Comparison of ENCODE assay signal across 9 mouse cellular contexts in genomic region chr5:121606151-121606550, GRCm38 (mm10). TPM values are rescaled to one million over a fixed set of nuclear protein-coding genes. Genes with fewer than 3 reads are reported as not detected.
DNase-seq lines count a peak whose midpoint lies in the region; ATAC-seq and TF ChIP-seq lines count a peak whose summit lies in the region.
"Had no signal": no experiment of that assay in that cellular context is flagged by ENCODE, and none has a peak within 500 bp of the region (broad histone marks: within the 10 kb centered on the region; RNA-seq: fewer than 3 reads in every experiment).

No protein-coding gene starts in this region.

- H3K36me3 ChIP-seq in ES-E14 (ENCODE audit: control insufficient read depth, insufficient read depth, low read length, poor library complexity, severe bottlenecking), result no peaks in the 10 kb centered on the region
- H3K36me3 ChIP-seq in lung, postnatal 0 days (ENCODE audit: insufficient read depth, low read length), result no peaks in the 10 kb centered on the region
- H3K36me3 ChIP-seq: heart, embryonic 15.5 days had no signal

- in situ Hi-C loops in ES-E14 (cut with MboI; ENCODE audit: low sequenced_read_pairs in 2 of 2, unreplicated experiment in 2 of 2), result no loop called here

- no peak for TF ChIP-seq EP300 in lung, postnatal 0 days (IDR thresholded peaks at IDR 0.05)

- 2% methylated on average over 2 of the region's 2 CpGs for WGBS in cerebellum, adult 2 months
- WGBS in lung, postnatal 0 days, result 0% methylated on average over 2 of the region's 2 CpGs

- H3K4me1 ChIP-seq in ES-E14 (ENCODE audit: control insufficient read depth in 2 of 2, insufficient read depth in 2 of 2, low read length in 2 of 2, poor library complexity in 1 of 2), result peaks cover 3 to 7% of the 10 kb centered on the region in 2 experiments; a peak in 1 of 4 replicates
- H3K4me1 ChIP-seq in cerebellum, adult 2 months (ENCODE audit: control insufficient read depth, insufficient read depth, low read length), result no peaks in the 10 kb centered on the region; the same call in 1 of the 2 replicates
- no peaks in the 10 kb centered on the region; the same call in 1 of the 2 replicates for H3K4me1 ChIP-seq in lung, postnatal 0 days (ENCODE audit: insufficient read depth, low read depth, low read length)

- TF ChIP-seq CTCF in cerebellum, adult 2 months (IDR thresholded peaks at IDR 0.05; ENCODE audit: borderline replicate concordance, insufficient read depth, low read depth, low read length), result peak; percentile 71
- peak; percentile 92 for TF ChIP-seq CTCF in lung, postnatal 0 days (IDR thresholded peaks at IDR 0.05)

- no peaks in the 10 kb centered on the region for H3K9me3 ChIP-seq in ES-E14 (ENCODE audit: control insufficient read depth, insufficient read depth, low read depth, low read length)
- H3K9me3 ChIP-seq in lung, postnatal 0 days (ENCODE audit: low read length), result no peaks in the 10 kb centered on the region
- H3K9me3 ChIP-seq: heart, embryonic 15.5 days had no signal

- peak; percentile 90 to 91 for DNase-seq in B cell, adult 2 months
- peak; percentile 88 for DNase-seq in ES-E14 (ENCODE audit: low read depth, low spot score)
- DNase-seq in cerebellum, adult 2 months, result peak; percentile 44 to 71
- DNase-seq in gastrocnemius, postnatal 10 days, result peak; percentile 89
- DNase-seq in layer of hippocampus, adult 11-12 months (ENCODE audit: low spot score), result peak; percentile 81
- peak; percentile 80 for DNase-seq in lung, postnatal 0 days (ENCODE audit: low spot score)
- peak; percentile 36 to 41 for DNase-seq in right cerebral cortex, postnatal 36 days (ENCODE audit: low spot score in 2 of 2)
- DNase-seq in urinary bladder, postnatal 36 days (ENCODE audit: low spot score in 2 of 2), result peak; percentile 62 to 78

- 0 out of 2 replicates have a peak, but pooled peaks have one; percentile 47 for ATAC-seq in lung, postnatal 0 days

- TF ChIP-seq POLR2A in cerebellum, adult 2 months (IDR thresholded peaks at IDR 0.05; ENCODE audit: borderline replicate concordance, insufficient read depth, low read length), result no peak

- H3K27ac ChIP-seq in ES-E14 (ENCODE audit: insufficient read depth, low read depth, low read length, poor library complexity, severe bottlenecking), result no peak overlapping the region
- no peak overlapping the region for H3K27ac ChIP-seq in cerebellum, adult 2 months (ENCODE audit: insufficient read depth, low read length)
- no peak overlapping the region for H3K27ac ChIP-seq in lung, postnatal 0 days (ENCODE audit: low read length)
- H3K27ac ChIP-seq: heart, embryonic 15.5 days had no signal

- H3K27me3 ChIP-seq in cerebellum, adult 2 months (ENCODE audit: control insufficient read depth, insufficient read depth, low read length), result no peaks in the 10 kb centered on the region
- H3K27me3 ChIP-seq in lung, postnatal 0 days (replicated peaks; ENCODE audit: insufficient read depth, low read length), result no peaks in the 10 kb centered on the region
- H3K27me3 ChIP-seq: heart, embryonic 15.5 days had no signal

- no peak overlapping the region for H3K4me3 ChIP-seq in ES-E14 (ENCODE audit: insufficient read depth in 1 of 2, low read depth in 1 of 2, low read length in 2 of 2, poor library complexity in 1 of 2, severe bottlenecking in 1 of 2)
- H3K4me3 ChIP-seq in cerebellum, adult 2 months (replicated peaks; ENCODE audit: insufficient read depth, low read depth, low read length), result no peak overlapping the region
- H3K4me3 ChIP-seq in lung, postnatal 0 days (ENCODE audit: low read depth, low read length), result no peak overlapping the region
- H3K4me3 ChIP-seq: heart, embryonic 15.5 days had no signal

- H3K9ac ChIP-seq in ES-E14 (ENCODE audit: insufficient read depth, low read depth, low read length, poor library complexity, severe bottlenecking), result no peak overlapping the region
- H3K9ac ChIP-seq in lung, postnatal 0 days (replicated peaks; ENCODE audit: low read depth), result no peak overlapping the region
- H3K9ac ChIP-seq: heart, embryonic 15.5 days had no signal

- no peak overlapping the region for H3K4me2 ChIP-seq in lung, postnatal 0 days (replicated peaks; ENCODE audit: low read depth, low read length)
- H3K4me2 ChIP-seq: heart, embryonic 15.5 days had no signal

TF ChIP-seq in ES-E14, 5 proteins besides CTCF, POLR2A, EP300 and RAD21:
- TF ChIP-seq ZNF384 (IDR thresholded peaks at IDR 0.05; ENCODE audit: low read depth, low read length) (no peak), ZC3H11A (IDR thresholded peaks at IDR 0.05; ENCODE audit: borderline replicate concordance, low read depth, low read length) (peak; percentile 5; the same call in 1 of the 2 replicates)
TF ChIP-seq in ES-E14: peak in this region for 1.

RNA-seq across cellular contexts. Expression of gene Aldh2, which starts 12.5 kb away (rescaled TPM):
- total RNA-seq in ES-E14 (2012; rRNA removed), result 157 and 238 TPM in 2 replicates
- polyA plus RNA-seq in cerebellum, adult 2 months (2012; rRNA removed), result 174 and 192 TPM in 2 replicates
- 100 to 1,000 TPM; 117 to 123 TPM for total RNA-seq in gastrocnemius, postnatal 10 days (2021)
- 580 and 606 TPM in 2 replicates for polyA plus RNA-seq in lung, postnatal 0 days (2015; fragmentation: Nextera tagmentation; extraction: Ambion mirVana)

RNA-seq across cellular contexts. Expression of gene Acad12, which starts 12.6 kb away (rescaled TPM):
- total RNA-seq in ES-E14 (2012; rRNA removed), result 6.0 and 8.3 TPM in 2 replicates
- 3.8 and 5.3 TPM in 2 replicates for polyA plus RNA-seq in cerebellum, adult 2 months (2012; rRNA removed)
- 10 to 100 TPM; 10.1 to 10.3 TPM for total RNA-seq in gastrocnemius, postnatal 10 days (2021)
- 5.8 and 6.4 TPM in 2 replicates for polyA plus RNA-seq in lung, postnatal 0 days (2015; fragmentation: Nextera tagmentation; extraction: Ambion mirVana)

RNA-seq across cellular contexts. Expression of gene Acad10, which starts 54.2 kb away (rescaled TPM):
- 14.0 and 24.4 TPM in 2 replicates for total RNA-seq in ES-E14 (2012; rRNA removed)
- polyA plus RNA-seq in cerebellum, adult 2 months (2012; rRNA removed), result 3.6 and 4.0 TPM in 2 replicates
- total RNA-seq in gastrocnemius, postnatal 10 days (2021), result 1 to 10 TPM; 5.6 to 6.1 TPM
- 3.7 and 4.5 TPM in 2 replicates for polyA plus RNA-seq in lung, postnatal 0 days (2015; fragmentation: Nextera tagmentation; extraction: Ambion mirVana)

RNA-seq across cellular contexts. Expression of gene Brap, which starts 54.2 kb away (rescaled TPM):
- 24.2 and 31.8 TPM in 2 replicates for total RNA-seq in ES-E14 (2012; rRNA removed)
- polyA plus RNA-seq in cerebellum, adult 2 months (2012; rRNA removed), result 51.2 and 54.4 TPM in 2 replicates
- 10 to 100 TPM; 24.2 to 26.2 TPM for total RNA-seq in gastrocnemius, postnatal 10 days (2021)
- 32.2 and 37.6 TPM in 2 replicates for polyA plus RNA-seq in lung, postnatal 0 days (2015; fragmentation: Nextera tagmentation; extraction: Ambion mirVana)

Comparison
In these comparisons a context has a peak if more than half of its experiments do, and no peak if none do; other contexts are left out.
1. DNase-seq: peak in every context shown above with its lines; median percentile 90 in B cell, adult 2 months; 89 in gastrocnemius, postnatal 10 days; 88 in ES-E14; 81 in layer of hippocampus, adult 11-12 months; 80 in lung, postnatal 0 days; 70 in urinary bladder, postnatal 36 days; 58 in cerebellum, adult 2 months; 38 in right cerebral cortex, postnatal 36 days.